Mouse (Mus musculus) MEL (cell line): ENCODE measurements at regions not wholly inside any gene's neighbourhood (a gene's known extent, or its start where the extent isn't known, plus 50 kb on each side); places are given as distances from the start of the nearest gene placed in this dataset.

ENCODE experiments used
- DNase-seq: peaks from one replicate; pipeline ENCODE4 v3.0.0; 2011; ENCODE audit warnings: low read depth, low spot score
- H3K27ac ChIP-seq: 2 replicates; pipeline ENCODE4 v1.5.1; 2012; ENCODE audit warnings: low read depth, mild to moderate bottlenecking, control low read depth, low read length, moderate library complexity; ENCODE audit not compliant: control insufficient read depth
- H3K27me3 ChIP-seq, 2 experiments: fragments of 150-350 bp in 1 of 2; sonication (generic) in 1 of 2; 2 replicates each; pipeline ENCODE4 v1.6.1; 2012; ENCODE audit warnings: low read length in 2 of 2, mild to moderate bottlenecking in 2 of 2, improper control_type of control experiment in 1 of 2, moderate library complexity in 1 of 2; ENCODE audit not compliant: insufficient read depth in 2 of 2, control insufficient read depth in 1 of 2
- H3K36me3 ChIP-seq, 2 experiments: 2 replicates each; pipeline ENCODE4 v1.6.1; 2012 to 2014; ENCODE audit warnings: low read length in 2 of 2, improper control_type of control experiment in 1 of 2, inconsistent platforms in 1 of 2, mild to moderate bottlenecking in 1 of 2; ENCODE audit not compliant: insufficient read depth in 2 of 2, control insufficient read depth in 1 of 2
- H3K4me1 ChIP-seq, 2 experiments: fragments of 150-350 bp in 1 of 2; sonication (generic) in 1 of 2; 2 replicates each; pipeline ENCODE4 v1.6.1; 2012; ENCODE audit warnings: low read length in 2 of 2, improper control_type of control experiment in 1 of 2, mild to moderate bottlenecking in 1 of 2; ENCODE audit not compliant: insufficient read depth in 2 of 2, control insufficient read depth in 1 of 2
- H3K4me3 ChIP-seq, 2 experiments: fragments of 150-350 bp in 1 of 2; sonication (generic) in 1 of 2; 2 replicates each; pipeline ENCODE4 v1.5.1; 2012; ENCODE audit warnings: low read depth in 2 of 2, low read length in 2 of 2, mild to moderate bottlenecking in 2 of 2, moderate library complexity in 2 of 2, control low read depth in 1 of 2, improper control_type of control experiment in 1 of 2; ENCODE audit not compliant: control insufficient read depth in 1 of 2, insufficient read depth in 1 of 2
- H3K79me2 ChIP-seq: 2 replicates; pipeline ENCODE4 v1.6.1; 2012; ENCODE audit warnings: mild to moderate bottlenecking, low read length, moderate library complexity; ENCODE audit not compliant: control insufficient read depth, poor library complexity, insufficient read depth
- H3K9ac ChIP-seq: 2 replicates; pipeline ENCODE4 v1.6.1; 2012; ENCODE audit warnings: low read depth, mild to moderate bottlenecking, control low read depth, low read length, moderate library complexity; ENCODE audit not compliant: control insufficient read depth, poor library complexity, severe bottlenecking
- H3K9me3 ChIP-seq: fragments of 150-350 bp; sonication (generic); replicated peaks from 2 replicates; pipeline ENCODE4 v1.6.1; 2012; ENCODE audit warnings: mild to moderate bottlenecking, low read length, improper control_type of control experiment, moderate library complexity; ENCODE audit not compliant: insufficient read depth
- CHD1 ChIP-seq: IDR thresholded peaks from 2 replicates; pipeline ENCODE4 v1.6.1; 2012; ENCODE audit warnings: low read depth, mild to moderate bottlenecking, inconsistent platforms, low read length, improper control_type of control experiment
- CTCF ChIP-seq, 3 experiments: IDR thresholded peaks in 2 of 3; conservative IDR thresholded peaks in 1 of 3; 2 replicates each; pipeline ENCODE4 v1.5.1; 2011 to 2012; ENCODE audit warnings: low read length in 3 of 3, low read depth in 2 of 3, mild to moderate bottlenecking in 2 of 3, improper control_type of control experiment in 1 of 3, inconsistent platforms in 1 of 3, mixed read lengths in 1 of 3, moderate library complexity in 1 of 3; ENCODE audit not compliant: control insufficient read depth in 1 of 3, insufficient read depth in 1 of 3, poor library complexity in 1 of 3, severe bottlenecking in 1 of 3
- E2F4 ChIP-seq: IDR thresholded peaks from 2 replicates; pipeline ENCODE4 v1.6.1; 2011; ENCODE audit warnings: low read depth, low read length, improper control_type of control experiment, borderline replicate concordance
- ELF1 ChIP-seq: IDR thresholded peaks from 2 replicates; pipeline ENCODE4 v1.6.1; 2014; ENCODE audit warnings: low read depth, mild to moderate bottlenecking, inconsistent platforms, low read length, improper control_type of control experiment, moderate library complexity
- EP300 ChIP-seq, 2 experiments: IDR thresholded peaks; 2 replicates each; pipeline ENCODE4 v1.6.1; 2011; ENCODE audit warnings: improper control_type of control experiment in 2 of 2, low read length in 2 of 2, low read depth in 1 of 2, mild to moderate bottlenecking in 1 of 2
- GABPA ChIP-seq: IDR thresholded peaks from 2 replicates; pipeline ENCODE4 v1.6.1; 2012; ENCODE audit warnings: low read depth, mild to moderate bottlenecking, inconsistent platforms, low read length, improper control_type of control experiment, moderate library complexity
- GATA1 ChIP-seq: IDR thresholded peaks from 2 replicates; pipeline ENCODE4 v1.6.1; 2011; ENCODE audit warnings: low read depth, low read length, improper control_type of control experiment
- JUND ChIP-seq: IDR thresholded peaks from 2 replicates; pipeline ENCODE4 v1.6.1; 2011; ENCODE audit warnings: low read depth, mild to moderate bottlenecking, improper control_type of control experiment, low read length
- KAT2A ChIP-seq: conservative IDR thresholded peaks from 2 replicates; pipeline ENCODE4 v1.6.1; 2012; ENCODE audit warnings: low read depth, low read length, improper control_type of control experiment, inconsistent platforms
- MAX ChIP-seq: IDR thresholded peaks from 2 replicates; pipeline ENCODE4 v1.6.1; 2011; ENCODE audit warnings: low read length, improper control_type of control experiment
- MAZ ChIP-seq: IDR thresholded peaks from 2 replicates; pipeline ENCODE4 v1.6.1; 2012; ENCODE audit warnings: low read depth, mild to moderate bottlenecking, inconsistent platforms, low read length, improper control_type of control experiment
- MYC ChIP-seq: IDR thresholded peaks from 2 replicates; pipeline ENCODE4 v1.6.1; 2011; ENCODE audit warnings: low read depth, mild to moderate bottlenecking, low read length, improper control_type of control experiment, moderate library complexity
- NELFE ChIP-seq: IDR thresholded peaks from 2 replicates; pipeline ENCODE4 v1.6.1; 2011; ENCODE audit warnings: low read depth, low read length, improper control_type of control experiment
- POLR2A ChIP-seq, 2 experiments: IDR thresholded peaks; 2 replicates each; pipeline ENCODE4 v1.6.1; 2011 to 2012; ENCODE audit warnings: low read length in 2 of 2, mild to moderate bottlenecking in 2 of 2, control low read depth in 1 of 2, improper control_type of control experiment in 1 of 2, low read depth in 1 of 2, moderate library complexity in 1 of 2; ENCODE audit not compliant: control insufficient read depth in 1 of 2, insufficient read depth in 1 of 2, poor library complexity in 1 of 2
- RAD21 ChIP-seq: IDR thresholded peaks from 2 replicates; pipeline ENCODE4 v1.6.1; 2011; ENCODE audit warnings: mild to moderate bottlenecking, low read depth, low read length, improper control_type of control experiment
- SMC3 ChIP-seq: IDR thresholded peaks from 2 replicates; pipeline ENCODE4 v1.6.1; 2011; ENCODE audit warnings: low read depth, low read length, improper control_type of control experiment
- TAL1 ChIP-seq: IDR thresholded peaks from 2 replicates; pipeline ENCODE4 v1.6.1; 2012; ENCODE audit warnings: mild to moderate bottlenecking, inconsistent platforms, low read length, moderate library complexity, mixed read lengths
- TBP ChIP-seq: IDR thresholded peaks from 2 replicates; pipeline ENCODE4 v1.8.0; 2011; ENCODE audit warnings: low read depth, low read length, improper control_type of control experiment
- UBTF ChIP-seq: IDR thresholded peaks from 2 replicates; pipeline ENCODE4 v1.6.1; 2012; ENCODE audit warnings: low read depth, mild to moderate bottlenecking, inconsistent platforms, low read length, improper control_type of control experiment, moderate library complexity, borderline replicate concordance; ENCODE audit not compliant: insufficient read depth
- USF1 ChIP-seq: IDR thresholded peaks from 2 replicates; pipeline ENCODE4 v1.6.1; 2014; ENCODE audit warnings: low read depth, mild to moderate bottlenecking, inconsistent platforms, low read length, improper control_type of control experiment, moderate library complexity
- ZC3H11A ChIP-seq: IDR thresholded peaks from 2 replicates; pipeline ENCODE4 v1.6.1; 2012; ENCODE audit warnings: low read depth, mild to moderate bottlenecking, inconsistent platforms, low read length, improper control_type of control experiment
- ZMIZ1 ChIP-seq: IDR thresholded peaks from 2 replicates; pipeline ENCODE4 v1.6.1; 2012; ENCODE audit warnings: low read depth, mild to moderate bottlenecking, inconsistent platforms, low read length, improper control_type of control experiment, moderate library complexity
- ZNF384 ChIP-seq: IDR thresholded peaks from 2 replicates; pipeline ENCODE4 v1.6.1; 2012; ENCODE audit warnings: low read depth, mild to moderate bottlenecking, inconsistent platforms, low read length, improper control_type of control experiment

GRCm38 (mm10) chr12:78100756-78101155, 93.3 kb upstream of the Gm6657 start:
- H3K27ac ChIP-seq, result no peak overlapping the region
- H3K4me1 ChIP-seq, result no peaks in the 10 kb centered on the region; a peak in 1 of 4 replicates
- peaks cover 2 to 5% of the 10 kb centered on the region in 2 experiments; a peak in 3 of 4 replicates for H3K27me3 ChIP-seq
- no peaks in the 10 kb centered on the region for H3K36me3 ChIP-seq
- H3K9ac ChIP-seq, result no peak overlapping the region
- H3K4me3 ChIP-seq, result no peak overlapping the region
- no peaks in the 10 kb centered on the region for H3K9me3 ChIP-seq
- no peak for TF ChIP-seq CTCF (IDR thresholded peaks at IDR 0.05 in 2 of 3, conservative IDR thresholded peaks at IDR 0.05 in 1 of 3; ENCODE audit: control insufficient read depth in 1 of 3, insufficient read depth in 1 of 3, low read depth in 2 of 3, low read length in 3 of 3, poor library complexity in 1 of 3, severe bottlenecking in 1 of 3)
- no peak for TF ChIP-seq ZMIZ1
- TF ChIP-seq ELF1, result no peak
- TF ChIP-seq POLR2A (IDR thresholded peaks at IDR 0.05; ENCODE audit: control insufficient read depth in 1 of 2, insufficient read depth in 1 of 2, low read depth in 1 of 2, low read length in 2 of 2, poor library complexity in 1 of 2), result no peak
- TF ChIP-seq CHD1, result no peak
- TF ChIP-seq GABPA, result no peak
- no peak for TF ChIP-seq ZNF384
- TF ChIP-seq E2F4, result no peak
- no peak for DNase-seq
- no peaks in the 10 kb centered on the region for H3K79me2 ChIP-seq

- Histone ChIP-seq H3K9me3 (no peaks in the 10 kb centered on the region), H3K27ac (no peak overlapping the region), H3K4me1 (no peaks in the 10 kb centered on the region), H3K4me3 (no peak overlapping the region), H3K9ac (no peak overlapping the region), H3K27me3 (peaks cover 2 to 20% of the 10 kb centered on the region in 2 experiments; a peak in 2 of 4 replicates), H3K36me3 (no peaks in the 10 kb centered on the region), H3K79me2 (no peaks in the 10 kb centered on the region)
- no peak for DNase-seq
- TF ChIP-seq TAL1 (no peak), EP300 (IDR thresholded peaks at IDR 0.05; ENCODE audit: low read depth in 1 of 2, low read length in 2 of 2) (no peak), NELFE (no peak), MAZ (no peak), ELF1 (no peak), POLR2A (IDR thresholded peaks at IDR 0.05; ENCODE audit: control insufficient read depth in 1 of 2, insufficient read depth in 1 of 2, low read depth in 1 of 2, low read length in 2 of 2, poor library complexity in 1 of 2) (no peak), USF1 (no peak), GATA1 (no peak), MYC (no peak), KAT2A (no peak), ZC3H11A (no peak), JUND (no peak), E2F4 (no peak), SMC3 (no peak), MAX (no peak), RAD21 (no peak), TBP (no peak), UBTF (no peak), CHD1 (no peak), ZNF384 (no peak)
Observed at GRCm38 (mm10) chr12:78109931-78110330, 84.1 kb upstream of the Gm6657 start.
